ENCODE assay signal across 10 mouse cellular contexts in the genomic region with DNA sequence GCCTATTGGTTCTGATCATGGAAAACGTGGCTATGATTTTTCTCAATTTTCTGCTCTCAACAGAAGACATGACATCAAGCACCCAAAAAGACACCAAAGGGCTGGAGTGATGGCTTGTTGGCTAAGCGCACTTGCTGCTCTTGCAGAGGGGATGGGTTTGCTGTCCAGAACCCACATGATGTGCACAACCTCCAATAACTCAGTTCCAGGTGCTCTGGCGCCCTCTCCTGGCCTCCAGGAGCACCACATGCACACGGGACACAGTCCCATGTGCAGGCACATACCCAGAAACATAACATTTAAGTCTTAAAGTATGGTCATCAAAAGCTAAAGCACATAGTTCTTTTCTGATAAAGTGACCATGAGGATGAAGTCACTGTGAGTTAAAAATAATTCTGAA.
DNase-seq lines count a peak whose midpoint lies in the region; ATAC-seq and TF ChIP-seq lines count a peak whose summit lies in the region.
"Had no signal": no experiment of that assay in that cellular context is flagged by ENCODE, and none has a peak within 500 bp of the region (broad histone marks: within the 10 kb centered on the region; RNA-seq: fewer than 3 reads in every experiment).

No protein-coding gene starts in this region.

- no peak for TF ChIP-seq POLR2A in CH12.LX (IDR thresholded peaks at IDR 0.05; ENCODE audit: low read depth, low read length)

- TF ChIP-seq RAD21 in CH12.LX (IDR thresholded peaks at IDR 0.05; ENCODE audit: low read depth, low read length): peak; percentile 68

- no peaks in the 10 kb centered on the region for H3K27me3 ChIP-seq in heart, embryonic 10.5 days (ENCODE audit: insufficient read depth, poor library complexity, severe bottlenecking)
- H3K27me3 ChIP-seq in lung, embryonic 14.5 days (ENCODE audit: insufficient read depth, low read length): no peaks in the 10 kb centered on the region
- H3K27me3 ChIP-seq in CH12.LX (replicated peaks): no peaks in the 10 kb centered on the region
- H3K27me3 ChIP-seq in hindbrain, embryonic 13.5 days: no peaks in the 10 kb centered on the region

- dilution Hi-C loops in CH12.LX (cut with MboI; ENCODE audit: extremely low pct_ligation_motif_present, extremely low pct_unique_long_range_greater_than_20kb, low sequenced_read_pairs): no loop called here

- no peak overlapping the region for H3K4me2 ChIP-seq in lung, embryonic 14.5 days
- H3K4me2 ChIP-seq in CH12.LX (ENCODE audit: insufficient read depth, low read depth, poor library complexity, severe bottlenecking): no peak overlapping the region
- H3K4me2 ChIP-seq in hindbrain, embryonic 13.5 days: no peak overlapping the region

- no peak for TF ChIP-seq EP300 in CH12.LX (IDR thresholded peaks at IDR 0.05; ENCODE audit: low read length)

- H3K4me3 ChIP-seq in heart, embryonic 10.5 days: no peak overlapping the region
- H3K4me3 ChIP-seq in lung, embryonic 14.5 days (ENCODE audit: low read depth, low read length): no peak overlapping the region
- no peak overlapping the region for H3K4me3 ChIP-seq in CH12.LX (replicated peaks in 1 of 3; ENCODE audit: low read depth in 2 of 3, low read length in 2 of 3, poor library complexity in 1 of 3)
- H3K4me3 ChIP-seq in hindbrain, embryonic 13.5 days: no peak overlapping the region

- no peak overlapping the region for H3K9ac ChIP-seq in lung, embryonic 14.5 days
- H3K9ac ChIP-seq in CH12.LX (ENCODE audit: insufficient read depth, low read depth): no peak overlapping the region
- no peak overlapping the region for H3K9ac ChIP-seq in hindbrain, embryonic 13.5 days

- no peaks in the 10 kb centered on the region for H3K9me3 ChIP-seq in heart, embryonic 10.5 days
- H3K9me3 ChIP-seq in lung, embryonic 14.5 days (ENCODE audit: low read depth, low read length): no peaks in the 10 kb centered on the region
- no peaks in the 10 kb centered on the region for H3K9me3 ChIP-seq in CH12.LX (replicated peaks; ENCODE audit: low read length)
- H3K9me3 ChIP-seq in hindbrain, embryonic 13.5 days: no peaks in the 10 kb centered on the region

- TF ChIP-seq CTCF in lung, embryonic 14.5 days (IDR thresholded peaks at IDR 0.05; ENCODE audit: low read depth): peak; percentile 60
- peak; percentile 62 to 67; a peak in 3 of 4 replicates for TF ChIP-seq CTCF in CH12.LX (conservative IDR thresholded peaks at IDR 0.05 in 1 of 2, IDR thresholded peaks at IDR 0.05 in 1 of 2; ENCODE audit: low read depth in 2 of 2, low read length in 2 of 2)

- no peaks in the 10 kb centered on the region for H3K79me2 ChIP-seq in CH12.LX (replicated peaks; ENCODE audit: control insufficient read depth, extremely low read depth, insufficient read depth, poor library complexity, severe bottlenecking)

- no peak overlapping the region for H3K27ac ChIP-seq in heart, embryonic 10.5 days
- H3K27ac ChIP-seq in lung, embryonic 14.5 days (ENCODE audit: low read depth): no peak overlapping the region
- no peak overlapping the region for H3K27ac ChIP-seq in CH12.LX (ENCODE audit: insufficient read depth, low read depth)
- H3K27ac ChIP-seq in hindbrain, embryonic 13.5 days: no peak overlapping the region

- H3K36me3 ChIP-seq in heart, embryonic 10.5 days: no peaks in the 10 kb centered on the region
- no peaks in the 10 kb centered on the region for H3K36me3 ChIP-seq in lung, embryonic 14.5 days (ENCODE audit: insufficient read depth)
- H3K36me3 ChIP-seq in CH12.LX (replicated peaks in 1 of 2; ENCODE audit: control insufficient read depth in 1 of 2, insufficient read depth in 1 of 2, low read length in 1 of 2): no peaks in the 10 kb centered on the region
- H3K36me3 ChIP-seq in hindbrain, embryonic 13.5 days: no peaks in the 10 kb centered on the region

- DNase-seq in heart, embryonic 10.5 days (ENCODE audit: low spot score): peak; percentile 73
- no peak for DNase-seq in heart, adult 9 months (ENCODE audit: low spot score in 2 of 2)
- no peak for DNase-seq in lung, embryonic 14.5 days
- DNase-seq in lung, postnatal 14 days: no peak
- DNase-seq in CH12.LX (ENCODE audit: extremely low read depth): peak; percentile 49
- no peak for DNase-seq in kidney, postnatal 36 days
- DNase-seq: cerebellum, adult 8-10 months; kidney, adult 8-10 months had no signal

- no peak for ATAC-seq in lung, embryonic 14.5 days (ENCODE audit: insufficient read depth)
- peak; percentile 51 for ATAC-seq in granulocyte monocyte progenitor cell, adult 5-6 weeks (replicated peaks; ENCODE audit: poor library complexity, severe bottlenecking)
- ATAC-seq in hindbrain, embryonic 13.5 days (ENCODE audit: low FRiP score): no peak

- in situ Hi-C loops in CH12.LX (cut with MboI; ENCODE audit: low pct_ligation_motif_present, low pct_unique_long_range_greater_than_20kb, low sequenced_read_pairs): no loop called here

- WGBS in heart, embryonic 10.5 days: 65% methylated on average over 4 of the region's 4 CpGs
- 65% methylated on average over 4 of the region's 4 CpGs for WGBS in lung, embryonic 14.5 days
- 69% methylated on average over 4 of the region's 4 CpGs for WGBS in hindbrain, embryonic 13.5 days

- H3K4me1 ChIP-seq in heart, embryonic 10.5 days: peaks cover 6% of the 10 kb centered on the region; the same call in 1 of the 2 replicates
- H3K4me1 ChIP-seq in lung, embryonic 14.5 days (ENCODE audit: insufficient read depth): no peaks in the 10 kb centered on the region
- H3K4me1 ChIP-seq in CH12.LX (ENCODE audit: control insufficient read depth in 1 of 2, insufficient read depth in 2 of 2): no peaks in the 10 kb centered on the region
- H3K4me1 ChIP-seq in hindbrain, embryonic 13.5 days (replicated peaks): no peaks in the 10 kb centered on the region; the same call in 1 of the 2 replicates

TF ChIP-seq in CH12.LX, 34 proteins besides CTCF, POLR2A, EP300 and RAD21:
- peak; percentile 45; the same call in 1 of the 2 replicates for TF ChIP-seq MYC (IDR thresholded peaks at IDR 0.05; ENCODE audit: low read depth, low read length)
- no peak for TF ChIP-seq SIN3A (IDR thresholded peaks at IDR 0.05; ENCODE audit: low read length)
- TF ChIP-seq SMC3 (IDR thresholded peaks at IDR 0.05; ENCODE audit: low read depth, low read length): peak; percentile 63

Comparison
In these comparisons a context has a peak if more than half of its experiments do, and no peak if none do; other contexts are left out.
1. DNase-seq: peak in heart, embryonic 10.5 days (single experiment) and CH12.LX (single experiment); none in heart, adult 9 months (0 of 2), lung, embryonic 14.5 days (single experiment), lung, postnatal 14 days (single experiment) and kidney, postnatal 36 days (0 of 2).